Mouse (Mus musculus) erythroid progenitor cell, adult 5-6 weeks (primary cell): Measurements from ENCODE around the gene Hectd3. TPM values are rescaled to one million over a fixed set of nuclear protein-coding genes. Genes with fewer than 3 reads are reported as not detected.

Source experiments
- ATAC-seq: replicated peaks from 2 replicates; pipeline ENCODE4 v1.8.0; 2016; ENCODE audit warnings: moderate number of reproducible peaks, mild to moderate bottlenecking, moderate TSS enrichment, inconsistent platforms; ENCODE audit not compliant: poor library complexity, low FRiP score, severe bottlenecking
- total RNA-seq, 2 experiments: library from RNA; stranded (forward) in 1 of 2; stranded (reverse) in 1 of 2; fragments of 150-400 nt in 1 of 2; fragments of 186-747, 209-891 nt in 1 of 2; gene quantifications; 2 replicates each; pipeline versions ENCODE4 v1.2.3 to v1.2.4; 2015 to 2017; ENCODE audit warnings: low replicate concordance in 2 of 2

Hectd3 gene
- total RNA-seq (2015; ENCODE audit: low replicate concordance) (9.0 and 9.2 TPM in 2 replicates), total RNA-seq (2017; ENCODE audit: low replicate concordance) (20.5 and 23.7 TPM in 2 replicates)

GRCm38 (mm10) chr4:116995131-116995797 lies at the start of gene Hectd3:
Gene Hectd3 (plus strand): TSS chr4:116995317.
- peak; percentile 64 for ATAC-seq

GRCm38 (mm10) chr4:116951642-116952041 lies 43.5 kb upstream of the Hectd3 start:
- ATAC-seq, result no peak

GRCm38 (mm10) chr4:116954951-116955350 lies 40.2 kb upstream of the Hectd3 start:
- no peak for ATAC-seq

GRCm38 (mm10) chr4:116976503-116976902 lies 18.6 kb upstream of the Hectd3 start:
- ATAC-seq, result no peak

- no peak for ATAC-seq
Observed at GRCm38 (mm10) chr4:116985681-116986080, 9.4 kb upstream of the Hectd3 start.

GRCm38 (mm10) chr4:116986400-116987121 lies 8.6 kb upstream of the Hectd3 start:
- peak; percentile 89 for ATAC-seq

GRCm38 (mm10) chr4:116987122-116987456 lies 8.0 kb upstream of the Hectd3 start:
- peak; percentile 4; the same call in 1 of the 2 replicates for ATAC-seq

GRCm38 (mm10) chr4:116989731-116990130 lies 5.4 kb upstream of the Hectd3 start:
- ATAC-seq, result no peak

- ATAC-seq, result peak; percentile 22; the same call in 1 of the 2 replicates
Observed at GRCm38 (mm10) chr4:116991366-116991765, 3.8 kb upstream of the Hectd3 start.

GRCm38 (mm10) chr4:116993672-116994621 lies 1.2 kb upstream of the Hectd3 start, which contains the start of gene Urod:
Gene Urod (minus strand): TSS chr4:116994413.
- ATAC-seq, result peak; percentile 84

GRCm38 (mm10) chr4:116995798-116996135 lies 650 bp downstream of the Hectd3 start:
- ATAC-seq, result 0 out of 2 replicates have a peak, but pooled peaks have one; percentile 5

GRCm38 (mm10) chr4:116999513-117000154 lies 4.5 kb downstream of the Hectd3 start:
- ATAC-seq, result no peak

GRCm38 (mm10) chr4:117001957-117002356 lies 6.8 kb downstream of the Hectd3 start:
- ATAC-seq, result no peak

- peak; percentile 76 for ATAC-seq
Observed at GRCm38 (mm10) chr4:117002543-117003521, 7.7 kb downstream of the Hectd3 start.

GRCm38 (mm10) chr4:117004649-117005048 lies 9.5 kb downstream of the Hectd3 start:
- no peak for ATAC-seq

GRCm38 (mm10) chr4:117005611-117006400 lies 10.7 kb downstream of the Hectd3 start:
- ATAC-seq, result no peak

- ATAC-seq, result no peak
Observed at GRCm38 (mm10) chr4:117007058-117007457, 11.9 kb downstream of the Hectd3 start.

- no peak for ATAC-seq
Observed at GRCm38 (mm10) chr4:117010231-117010630, 15.1 kb downstream of the Hectd3 start.
